Comparison of ENCODE assay signal across 10 mouse cellular contexts in genomic region chr13:73714020-73714419, GRCm38 (mm10). TPM values are rescaled to one million over a fixed set of nuclear protein-coding genes. Genes with fewer than 3 reads are reported as not detected.
DNase-seq lines count a peak whose midpoint lies in the region; ATAC-seq and TF ChIP-seq lines count a peak whose summit lies in the region.
"Had no signal": no experiment of that assay in that cellular context is flagged by ENCODE, and none has a peak within 500 bp of the region (broad histone marks: within the 10 kb centered on the region; RNA-seq: fewer than 3 reads in every experiment).

No protein-coding gene starts in this region.

- ATAC-seq in liver, embryonic 14.5 days (ENCODE audit: insufficient read depth), result no peak
- no peak for ATAC-seq in liver, embryonic 11.5 days (replicated peaks; ENCODE audit: low FRiP score)
- 0 out of 2 replicates have a peak, but pooled peaks have one; percentile 51 for ATAC-seq in stomach, embryonic 14.5 days (ENCODE audit: insufficient number of reproducible peaks, insufficient read depth, low FRiP score, low read depth)

- TF ChIP-seq RAD21 in MEL (IDR thresholded peaks at IDR 0.05; ENCODE audit: low read depth, low read length), result peak; percentile 30

- no peak for TF ChIP-seq POLR2A in MEL (IDR thresholded peaks at IDR 0.05; ENCODE audit: control insufficient read depth in 1 of 2, insufficient read depth in 1 of 2, low read depth in 1 of 2, low read length in 2 of 2, poor library complexity in 1 of 2)

- no peak for TF ChIP-seq EP300 in liver, embryonic 14.5 days (IDR thresholded peaks at IDR 0.05; ENCODE audit: low read depth)
- no peak for TF ChIP-seq EP300 in MEL (IDR thresholded peaks at IDR 0.05; ENCODE audit: low read depth in 1 of 2, low read length in 2 of 2)

- H3K4me2 ChIP-seq in liver, embryonic 14.5 days (ENCODE audit: low read depth), result no peak overlapping the region
- H3K4me2 ChIP-seq in liver, embryonic 11.5 days, result no peak overlapping the region
- H3K4me2 ChIP-seq in stomach, embryonic 14.5 days (replicated peaks; ENCODE audit: low read depth, low read length), result no peak overlapping the region

- no peak overlapping the region for H3K27ac ChIP-seq in liver, embryonic 14.5 days
- no peak overlapping the region for H3K27ac ChIP-seq in liver, embryonic 11.5 days (ENCODE audit: low read depth, low read length)
- no peak overlapping the region for H3K27ac ChIP-seq in MEL (ENCODE audit: control insufficient read depth, low read depth, low read length)
- no peak overlapping the region for H3K27ac ChIP-seq in stomach, embryonic 14.5 days (ENCODE audit: low read length)

- H3K36me3 ChIP-seq in liver, embryonic 14.5 days (replicated peaks; ENCODE audit: control insufficient read depth, insufficient read depth, low read depth), result no peaks in the 10 kb centered on the region
- H3K36me3 ChIP-seq in liver, embryonic 11.5 days (ENCODE audit: control insufficient read depth, insufficient read depth, low read length), result no peaks in the 10 kb centered on the region
- peaks cover 0 to 2% of the 10 kb centered on the region in 2 experiments; a peak in 1 of 4 replicates for H3K36me3 ChIP-seq in MEL (ENCODE audit: control insufficient read depth in 1 of 2, insufficient read depth in 2 of 2, low read length in 2 of 2)
- H3K36me3 ChIP-seq in stomach, embryonic 14.5 days (ENCODE audit: control insufficient read depth, insufficient read depth, low read length), result no peaks in the 10 kb centered on the region

- H3K9me3 ChIP-seq in liver, embryonic 14.5 days (ENCODE audit: control insufficient read depth, low read length), result no peaks in the 10 kb centered on the region
- no peaks in the 10 kb centered on the region for H3K9me3 ChIP-seq in liver, embryonic 11.5 days (ENCODE audit: control insufficient read depth, low read length)
- no peaks in the 10 kb centered on the region for H3K9me3 ChIP-seq in MEL (replicated peaks; ENCODE audit: insufficient read depth, low read length)
- H3K9me3 ChIP-seq in stomach, embryonic 14.5 days (ENCODE audit: control insufficient read depth, low read depth, low read length), result no peaks in the 10 kb centered on the region

- H3K4me1 ChIP-seq in liver, embryonic 14.5 days (replicated peaks; ENCODE audit: control insufficient read depth in 2 of 2, insufficient read depth in 2 of 2, low read length in 1 of 2), result peaks cover 0 to 2% of the 10 kb centered on the region in 2 experiments; a peak in 1 of 4 replicates
- no peaks in the 10 kb centered on the region for H3K4me1 ChIP-seq in liver, embryonic 11.5 days (replicated peaks; ENCODE audit: control insufficient read depth, insufficient read depth, low read length)
- no peaks in the 10 kb centered on the region for H3K4me1 ChIP-seq in MEL (ENCODE audit: control insufficient read depth in 1 of 2, insufficient read depth in 2 of 2, low read length in 2 of 2)
- H3K4me1 ChIP-seq in stomach, embryonic 14.5 days (ENCODE audit: control insufficient read depth, insufficient read depth, low read length), result no peaks in the 10 kb centered on the region

- H3K79me2 ChIP-seq in MEL (ENCODE audit: control insufficient read depth, insufficient read depth, low read length, poor library complexity), result no peaks in the 10 kb centered on the region

- WGBS in liver, embryonic 14.5 days (ENCODE audit: insufficient replicate concordance), result 50% methylated on average over 2 of the region's 2 CpGs
- 51% methylated on average over 2 of the region's 2 CpGs for WGBS in liver, embryonic 11.5 days
- 65% methylated on average over 2 of the region's 2 CpGs for WGBS in stomach, embryonic 14.5 days

- peak; percentile 57 for TF ChIP-seq CTCF in liver, embryonic 14.5 days (IDR thresholded peaks at IDR 0.05; ENCODE audit: low read depth)
- peak; percentile 34 to 58 (median 52) for TF ChIP-seq CTCF in MEL (IDR thresholded peaks at IDR 0.05 in 2 of 3, conservative IDR thresholded peaks at IDR 0.05 in 1 of 3; ENCODE audit: control insufficient read depth in 1 of 3, insufficient read depth in 1 of 3, low read depth in 2 of 3, low read length in 3 of 3, poor library complexity in 1 of 3, severe bottlenecking in 1 of 3)

- H3K9ac ChIP-seq in liver, embryonic 14.5 days (replicated peaks), result no peak overlapping the region
- H3K9ac ChIP-seq in liver, embryonic 11.5 days (ENCODE audit: low read depth, low read length), result no peak overlapping the region
- H3K9ac ChIP-seq in MEL (ENCODE audit: control insufficient read depth, low read depth, low read length, poor library complexity, severe bottlenecking), result no peak overlapping the region
- no peak overlapping the region for H3K9ac ChIP-seq in stomach, embryonic 14.5 days (replicated peaks; ENCODE audit: low read depth, low read length)

- DNase-seq in liver, embryonic 14.5 days (ENCODE audit: low read depth in 3 of 3, low spot score in 3 of 3), result no peak
- no peak for DNase-seq in liver, embryonic 11.5 days (ENCODE audit: low spot score)
- DNase-seq in MEL (ENCODE audit: low read depth, low spot score), result peak; percentile 48
- peak; percentile 22 for DNase-seq in embryo, embryonic 10.5 days (ENCODE audit: low spot score)
- DNase-seq in right cerebral cortex, adult 2 months (ENCODE audit: low spot score in 2 of 2), result no peak
- no peak for DNase-seq in urinary bladder, postnatal 36 days (ENCODE audit: low spot score in 2 of 2)
- DNase-seq in spleen, adult 12 weeks (ENCODE audit: low spot score), result no peak

- H3K4me3 ChIP-seq in liver, embryonic 14.5 days (ENCODE audit: insufficient read depth in 1 of 2, low read depth in 2 of 2, low read length in 2 of 2), result no peak overlapping the region
- no peak overlapping the region for H3K4me3 ChIP-seq in liver, embryonic 11.5 days (ENCODE audit: low read depth, low read length)
- H3K4me3 ChIP-seq in MEL (ENCODE audit: control insufficient read depth in 1 of 2, insufficient read depth in 1 of 2, low read depth in 2 of 2, low read length in 2 of 2), result no peak overlapping the region
- H3K4me3 ChIP-seq in stomach, embryonic 14.5 days (ENCODE audit: low read depth, low read length), result no peak overlapping the region

- no peaks in the 10 kb centered on the region for H3K27me3 ChIP-seq in liver, embryonic 14.5 days (ENCODE audit: control insufficient read depth, insufficient read depth, low read length)
- H3K27me3 ChIP-seq in liver, embryonic 11.5 days (replicated peaks; ENCODE audit: control insufficient read depth, insufficient read depth, low read length), result no peaks in the 10 kb centered on the region
- peaks cover 4 to 7% of the 10 kb centered on the region in 2 experiments; a peak in 3 of 4 replicates for H3K27me3 ChIP-seq in MEL (ENCODE audit: control insufficient read depth in 1 of 2, insufficient read depth in 2 of 2, low read length in 2 of 2)
- H3K27me3 ChIP-seq in stomach, embryonic 14.5 days (ENCODE audit: control insufficient read depth, insufficient read depth, low read length), result no peaks in the 10 kb centered on the region

TF ChIP-seq in MEL, 35 proteins besides CTCF, POLR2A, EP300 and RAD21:
- peak; percentile 70 for TF ChIP-seq SMC3 (IDR thresholded peaks at IDR 0.05; ENCODE audit: low read depth, low read length)
- no peak for TF ChIP-seq RCOR1 (IDR thresholded peaks at IDR 0.05; ENCODE audit: low read depth, low read length)
TF ChIP-seq in MEL: peak in this region for 1.

RNA-seq across cellular contexts. Expression of gene Slc6a19, which starts 9.4 kb away (rescaled TPM):
- polyA plus RNA-seq in liver, embryonic 14.5 days (2012; rRNA removed), result 1.2 and 1.4 TPM in 2 replicates
- polyA plus RNA-seq in liver, embryonic 14.5 days (2014; fragmentation: Nextera tagmentation; extraction: Ambion mirVana), result 1.0 and 1.2 TPM in 2 replicates
- polyA plus RNA-seq in liver, embryonic 11.5 days (2014; fragmentation: Nextera tagmentation; extraction: Ambion mirVana), result 0.47 and 0.84 TPM in 2 replicates
- total RNA-seq in MEL (2012; rRNA removed), result not detected in 2 replicates
- polyA plus RNA-seq in MEL (2012; ENCODE audit: insufficient read depth in 1 of 2, insufficient read length in 2 of 2, low read depth in 1 of 2, low replicate concordance in 2 of 2, missing spikeins in 1 of 2), result not detected
- polyA plus RNA-seq in stomach, embryonic 14.5 days (2014; fragmentation: Nextera tagmentation; extraction: Ambion mirVana), result not detected in 2 replicates
- polyA plus RNA-seq: forebrain, embryonic 11.5 days; lung, embryonic 16.5 days had no signal

RNA-seq across cellular contexts. Expression of gene Slc12a7, which starts 18.9 kb away (rescaled TPM):
- 9.2 and 9.9 TPM in 2 replicates for polyA plus RNA-seq in liver, embryonic 14.5 days (2012; rRNA removed)
- 7.8 and 9.8 TPM in 2 replicates for polyA plus RNA-seq in liver, embryonic 14.5 days (2014; fragmentation: Nextera tagmentation; extraction: Ambion mirVana)
- polyA plus RNA-seq in liver, embryonic 11.5 days (2014; fragmentation: Nextera tagmentation; extraction: Ambion mirVana), result 20.4 and 21.0 TPM in 2 replicates
- 3.1 and 3.5 TPM in 2 replicates for total RNA-seq in MEL (2012; rRNA removed)
- 1 to 10 TPM in 1 of 2 experiments, not detected in 1; 6.9 TPM for polyA plus RNA-seq in MEL (2012; ENCODE audit: insufficient read depth in 1 of 2, insufficient read length in 2 of 2, low read depth in 1 of 2, low replicate concordance in 2 of 2, missing spikeins in 1 of 2)
- 20.1 and 21.8 TPM in 2 replicates for polyA plus RNA-seq in stomach, embryonic 14.5 days (2014; fragmentation: Nextera tagmentation; extraction: Ambion mirVana)

RNA-seq across cellular contexts. Expression of gene Slc6a18, which starts 36.2 kb away (rescaled TPM):
- not detected in 2 replicates for polyA plus RNA-seq in liver, embryonic 14.5 days (2012; rRNA removed)
- not detected in 2 replicates for polyA plus RNA-seq in liver, embryonic 14.5 days (2014; fragmentation: Nextera tagmentation; extraction: Ambion mirVana)
- polyA plus RNA-seq in liver, embryonic 11.5 days (2014; fragmentation: Nextera tagmentation; extraction: Ambion mirVana), result not detected in 2 replicates
- total RNA-seq in MEL (2012; rRNA removed), result not detected in 2 replicates
- not detected for polyA plus RNA-seq in MEL (2012; ENCODE audit: insufficient read depth in 1 of 2, insufficient read length in 2 of 2, low read depth in 1 of 2, low replicate concordance in 2 of 2, missing spikeins in 1 of 2)
- polyA plus RNA-seq in stomach, embryonic 14.5 days (2014; fragmentation: Nextera tagmentation; extraction: Ambion mirVana), result not detected in 2 replicates
- polyA plus RNA-seq: forebrain, embryonic 11.5 days; lung, embryonic 16.5 days had no signal

Comparison
In these comparisons a context has a peak if more than half of its experiments do, and no peak if none do; other contexts are left out.
1. DNase-seq: peak in MEL (single experiment) and embryo, embryonic 10.5 days (single experiment); none in liver, embryonic 14.5 days (0 of 3), liver, embryonic 11.5 days (single experiment), right cerebral cortex, adult 2 months (0 of 2), urinary bladder, postnatal 36 days (0 of 2) and spleen, adult 12 weeks (single experiment).